Mouse (Mus musculus) kidney, embryonic 16.5 days (tissue): ENCODE measurements around the gene Gabrp. TPM values are rescaled to one million over a fixed set of nuclear protein-coding genes. Genes with fewer than 3 reads are reported as not detected.
A peak's percentile ranks its signal among the peaks of the same experiment; 100 is the strongest.

Experiments used
- ATAC-seq: fragments of 200-750 bp; cut with Nextera tagmentation; 2 replicates; pipeline ENCODE4 v1.8.0; 2017; ENCODE audit warnings: moderate TSS enrichment; ENCODE audit not compliant: low FRiP score, low TSS enrichment
- H3K27ac ChIP-seq: fragments of 300-500 bp; sonication (generic); 2 replicates; pipeline ENCODE4 v1.5.1; 2014; ENCODE audit warnings: low read length
- H3K27me3 ChIP-seq: fragments of 300-500 bp; sonication (generic); 2 replicates; pipeline ENCODE4 v1.6.1; 2014; ENCODE audit warnings: low read length, control low read depth, mixed read lengths; ENCODE audit not compliant: insufficient read depth
- H3K36me3 ChIP-seq: fragments of 300-500 bp; sonication (generic); 2 replicates; pipeline ENCODE4 v1.6.1; 2014; ENCODE audit warnings: low read length, control low read depth, mixed read lengths; ENCODE audit not compliant: insufficient read depth
- H3K4me1 ChIP-seq: fragments of 300-500 bp; sonication (generic); 2 replicates; pipeline ENCODE4 v1.6.1; 2014; ENCODE audit warnings: low read length, control low read depth, mixed read lengths; ENCODE audit not compliant: insufficient read depth
- H3K4me2 ChIP-seq: fragments of 300-500 bp; sonication (generic); replicated peaks from 2 replicates; pipeline ENCODE4 v1.6.1; 2014; ENCODE audit warnings: low read depth, low read length
- H3K4me3 ChIP-seq: fragments of 300-500 bp; sonication (generic); 2 replicates; pipeline ENCODE4 v1.5.1; 2014; ENCODE audit warnings: mild to moderate bottlenecking, low read length
- H3K9ac ChIP-seq: fragments of 300-500 bp; sonication (generic); replicated peaks from 2 replicates; pipeline ENCODE4 v1.6.1; 2014; ENCODE audit warnings: low read length
- H3K9me3 ChIP-seq: fragments of 300-500 bp; sonication (generic); 2 replicates; pipeline ENCODE4 v1.6.1; 2016; ENCODE audit warnings: low read length, control low read depth
- WGBS: fragments of 180-500 bp; shearing (Covaris S2); extraction: QIAGEN DNeasy Blood & Tissue Kit; methylation state at CpG from one replicate; pipeline ENCODE4 v1.1.7; 2014; 5-methylcytosine and 5-hydroxymethylcytosine counted together
- polyA plus RNA-seq: library from polyadenylated mRNA; unstranded; fragments of >200 nt; fragmentation: Nextera tagmentation; extraction: Ambion mirVana; gene quantifications from 2 replicates; pipeline ENCODE4 v1.2.1, GENCODE M21; 2015

The Gabrp gene
- 0.92 and 1.3 TPM in 2 replicates for polyA plus RNA-seq

DNA sequence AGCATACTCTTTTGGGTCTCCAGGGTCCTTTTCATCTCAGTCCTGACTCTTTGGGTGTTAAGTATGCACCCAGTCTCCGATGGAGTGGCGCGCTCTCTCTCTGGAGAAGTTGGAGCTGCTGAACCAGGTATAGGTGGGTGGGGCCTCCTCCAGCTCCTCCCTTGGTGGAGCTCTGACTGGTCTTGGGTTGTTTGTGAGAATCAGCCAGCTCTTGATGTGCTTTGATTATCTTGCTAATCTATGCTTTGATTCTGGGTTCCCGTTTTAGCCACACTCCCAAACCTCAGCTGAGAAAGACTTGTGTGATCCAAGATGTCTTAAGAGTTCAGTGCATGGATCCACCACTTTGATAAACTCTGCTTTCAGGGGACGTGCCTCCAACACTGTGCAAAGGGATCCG is at the start of gene Gabrp:
Gene Gabrp, minus strand, starts transcription at position 101 of the 400 bp plus-strand sequence.
- Histone ChIP-seq H3K27ac (no peak within 1 kb of the TSS), H3K27me3 (no peaks in the 10 kb centered on the region), H3K9ac (no peak within 1 kb of the TSS), H3K4me3 (no peak within 1 kb of the TSS), H3K4me1 (no peaks in the 10 kb centered on the region), H3K36me3 (no peaks in the 10 kb centered on the region), H3K9me3 (0 out of 2 replicates have a peak, but pooled peaks cover 2% of the 10 kb centered on the region), H3K4me2 (no peak within 1 kb of the TSS)
- 66% methylated on average over 6 of the region's 6 CpGs for WGBS
- ATAC-seq = 0 out of 2 replicates have a peak, but pooled peaks have one; percentile 39

DNA sequence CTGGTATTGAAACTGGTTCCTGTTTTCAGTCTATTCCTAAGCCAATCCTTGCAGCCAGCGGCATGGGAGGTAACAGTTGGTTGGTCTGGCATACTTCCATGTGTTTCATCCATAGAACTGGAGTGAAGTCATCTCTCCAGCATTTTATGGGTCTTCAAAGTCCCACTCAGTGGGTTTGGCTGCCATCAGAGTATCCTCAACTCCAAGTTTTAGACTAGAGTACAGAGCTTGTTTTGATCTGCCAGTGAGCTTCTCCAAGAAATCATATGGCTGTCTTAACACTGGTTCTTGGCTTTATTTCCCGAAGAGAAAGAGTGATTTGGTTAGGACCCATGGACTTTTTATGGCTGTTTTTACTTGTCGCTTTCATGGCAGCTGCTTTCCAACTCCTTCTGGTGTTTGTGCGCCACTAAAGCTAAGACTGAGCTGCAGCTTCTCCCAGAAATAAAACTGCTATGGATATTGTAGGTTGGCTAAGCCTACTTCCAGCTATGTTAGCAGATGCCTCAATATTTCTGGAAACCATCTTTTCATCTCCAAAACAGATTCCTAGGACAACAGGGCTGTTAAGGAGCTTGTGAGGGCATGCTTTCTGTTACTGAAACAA is 48.5 kb upstream of the Gabrp start:
- ATAC-seq = no peak
- Histone ChIP-seq H3K9ac (no peak overlapping the region), H3K4me1 (no peaks in the 10 kb centered on the region), H3K4me2 (no peak overlapping the region), H3K9me3 (no peaks in the 10 kb centered on the region), H3K36me3 (no peaks in the 10 kb centered on the region), H3K4me3 (no peak overlapping the region), H3K27me3 (no peaks in the 10 kb centered on the region), H3K27ac (no peak overlapping the region)
- 84% methylated on average over 4 of the region's 4 CpGs for WGBS

DNA sequence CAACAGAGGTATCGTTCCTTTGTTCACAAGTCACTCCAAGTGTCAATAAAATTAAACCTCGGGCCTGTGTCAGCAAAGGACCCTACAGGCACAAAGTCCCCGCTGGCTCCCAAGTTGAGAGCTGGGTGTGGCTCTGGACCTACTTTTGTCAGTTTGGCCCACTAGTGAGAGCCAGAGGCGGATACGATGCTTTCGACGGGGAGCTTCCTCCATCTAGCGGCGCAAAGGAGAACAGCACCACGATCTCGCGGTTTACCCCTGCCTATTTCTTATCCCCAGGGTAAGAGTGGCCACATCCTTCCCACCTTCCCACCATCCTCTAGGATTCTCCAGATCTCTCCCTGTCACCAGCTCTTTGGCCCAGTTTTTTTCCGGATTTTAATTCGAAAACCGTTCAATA is 35.5 kb upstream of the Gabrp start:
- Histone ChIP-seq H3K27me3 (no peaks in the 10 kb centered on the region), H3K9ac (no peak overlapping the region), H3K36me3 (no peaks in the 10 kb centered on the region), H3K4me1 (no peaks in the 10 kb centered on the region), H3K4me3 (no peak overlapping the region), H3K9me3 (no peaks in the 10 kb centered on the region), H3K4me2 (no peak overlapping the region), H3K27ac (no peak overlapping the region)
- 8% methylated on average over 15 of the region's 15 CpGs for WGBS
- peak; percentile 79 for ATAC-seq

DNA sequence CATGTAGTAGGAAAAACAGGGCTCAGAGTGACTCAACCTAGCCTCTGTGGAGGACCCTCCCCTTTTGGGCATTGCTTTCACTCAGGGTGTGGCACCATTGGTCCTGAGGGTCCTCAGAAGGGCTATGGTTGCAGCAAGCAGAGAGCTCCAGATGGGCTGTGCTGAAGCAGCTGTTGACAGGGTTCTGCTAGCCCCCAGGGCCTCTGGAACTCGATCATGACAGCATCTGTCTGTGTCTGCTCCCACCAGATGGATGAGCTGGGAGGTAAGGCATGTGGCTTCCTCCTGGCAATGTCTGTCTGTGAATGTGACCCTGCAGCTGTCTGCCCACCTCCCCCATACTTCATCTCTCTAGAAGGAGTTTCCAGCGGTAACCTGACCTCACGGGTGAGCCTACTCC is 29.0 kb upstream of the Gabrp start:
- no peaks in the 10 kb centered on the region for H3K9me3 ChIP-seq
- WGBS = 9% methylated on average over 3 of the region's 3 CpGs
- 0 out of 2 replicates have a peak, but pooled peaks cover 5% of the 10 kb centered on the region for H3K4me1 ChIP-seq
- H3K27ac ChIP-seq = no peak overlapping the region
- no peak overlapping the region for H3K4me3 ChIP-seq
- peak; percentile 86 for ATAC-seq
- H3K4me2 ChIP-seq = no peak overlapping the region
- no peak overlapping the region for H3K9ac ChIP-seq
- H3K27me3 ChIP-seq = no peaks in the 10 kb centered on the region
- no peaks in the 10 kb centered on the region for H3K36me3 ChIP-seq

DNA sequence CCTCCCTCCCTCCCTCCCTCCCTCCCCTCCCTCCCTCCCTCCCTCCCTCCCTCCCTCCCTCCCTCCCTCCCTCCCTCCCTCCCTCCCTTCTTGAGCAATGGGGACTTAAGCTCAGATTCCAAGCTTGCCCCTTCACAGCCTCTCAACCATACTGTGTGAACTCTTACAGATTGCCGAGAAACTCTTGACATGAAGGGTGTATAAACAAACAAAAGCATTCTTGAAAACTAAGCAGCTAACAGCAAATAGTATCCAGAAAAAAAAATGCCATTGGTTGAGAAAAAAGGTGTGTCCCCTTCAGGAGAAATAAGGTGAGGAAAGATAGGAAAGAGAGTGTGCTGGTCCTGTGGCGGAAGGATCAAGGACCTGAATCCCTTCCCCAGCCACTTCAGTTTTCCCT is 24.4 kb upstream of the Gabrp start:
- H3K9ac ChIP-seq = no peak overlapping the region
- no peaks in the 10 kb centered on the region for H3K9me3 ChIP-seq
- 48% methylated on average over 2 of the region's 2 CpGs for WGBS
- no peak overlapping the region for H3K27ac ChIP-seq
- H3K4me3 ChIP-seq = no peak overlapping the region
- 0 out of 2 replicates have a peak, but pooled peaks cover 5% of the 10 kb centered on the region for H3K4me1 ChIP-seq
- ATAC-seq = no peak
- H3K27me3 ChIP-seq = no peaks in the 10 kb centered on the region
- H3K36me3 ChIP-seq = no peaks in the 10 kb centered on the region
- H3K4me2 ChIP-seq = no peak overlapping the region

DNA sequence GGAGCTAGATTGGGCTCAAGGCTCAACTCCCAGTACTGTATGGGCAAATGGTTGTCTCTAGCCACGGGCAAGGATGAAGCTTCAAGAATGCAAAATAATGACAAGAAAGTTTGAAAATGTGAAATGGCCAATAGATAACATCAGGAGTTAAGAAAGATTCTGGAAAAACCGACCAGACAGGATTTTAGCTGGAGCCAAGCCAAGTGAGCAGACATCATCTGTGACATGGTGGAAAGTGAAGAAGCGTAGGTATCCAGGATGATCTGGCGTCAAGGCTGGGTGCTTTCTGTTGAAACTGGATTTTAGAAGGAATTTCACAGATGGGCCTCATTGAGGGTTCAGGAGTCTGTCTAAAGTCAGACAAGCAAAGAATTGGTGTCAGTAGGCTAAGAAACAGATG is 20.2 kb upstream of the Gabrp start, which contains the start of gene D130052B06Rik:
Gene D130052B06Rik, plus strand, starts transcription at position 317 of the 400 bp plus-strand sequence.
- H3K4me1 ChIP-seq = no peaks in the 10 kb centered on the region
- no peak within 1 kb of the TSS for H3K4me2 ChIP-seq
- no peaks in the 10 kb centered on the region for H3K9me3 ChIP-seq
- no peak for ATAC-seq
- no peak within 1 kb of the TSS for H3K4me3 ChIP-seq
- no peak within 1 kb of the TSS for H3K9ac ChIP-seq
- WGBS = 76% methylated on average over 4 of the region's 4 CpGs
- H3K27ac ChIP-seq = no peak within 1 kb of the TSS
- H3K27me3 ChIP-seq = no peaks in the 10 kb centered on the region
- no peaks in the 10 kb centered on the region for H3K36me3 ChIP-seq

DNA sequence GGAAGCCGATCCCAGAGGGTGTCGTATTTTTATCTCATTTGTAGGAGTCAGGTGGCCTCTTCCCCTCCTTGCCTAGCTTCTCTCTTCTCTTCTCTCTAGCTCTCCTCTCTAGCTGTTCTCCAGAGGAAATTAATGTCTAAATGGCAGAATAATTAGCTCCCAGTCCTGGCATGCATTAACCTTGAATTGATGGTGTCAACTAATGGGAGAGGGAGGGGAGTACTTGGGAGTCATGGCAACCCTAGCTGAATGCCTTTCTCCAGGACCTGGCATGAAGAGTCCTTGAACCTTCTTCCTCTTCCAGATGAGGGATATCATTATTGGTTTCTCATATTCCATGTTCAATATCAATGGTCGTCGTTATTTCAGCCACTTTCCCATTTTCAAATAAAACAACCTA is 17.9 kb upstream of the Gabrp start:
- no peak overlapping the region for H3K9ac ChIP-seq
- H3K4me2 ChIP-seq = no peak overlapping the region
- H3K36me3 ChIP-seq = no peaks in the 10 kb centered on the region
- WGBS = 62% methylated on average over 4 of the region's 4 CpGs
- H3K9me3 ChIP-seq = no peaks in the 10 kb centered on the region
- no peak overlapping the region for H3K27ac ChIP-seq
- no peak for ATAC-seq
- no peaks in the 10 kb centered on the region for H3K4me1 ChIP-seq
- no peak overlapping the region for H3K4me3 ChIP-seq
- no peaks in the 10 kb centered on the region for H3K27me3 ChIP-seq

DNA sequence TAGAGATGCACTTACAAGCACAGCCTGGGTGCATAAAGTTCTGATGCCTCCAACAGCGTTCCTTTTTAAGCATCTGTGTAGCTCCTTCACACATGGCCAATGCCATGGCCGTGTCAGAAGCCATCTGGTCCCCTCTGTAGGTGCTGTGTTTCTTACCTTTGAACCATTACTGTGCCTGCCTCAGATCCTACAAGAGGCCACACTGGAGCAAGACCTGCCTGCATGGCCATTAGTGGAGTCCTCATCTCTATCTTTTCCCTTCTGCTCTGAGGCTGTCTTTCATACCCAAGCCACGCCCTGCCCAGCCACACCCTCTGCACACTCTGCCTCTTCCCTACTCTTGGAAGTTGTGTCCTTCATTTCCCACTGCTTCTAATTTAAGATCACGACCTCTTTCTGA is 14.1 kb upstream of the Gabrp start:
- 70% methylated on average over 4 of the region's 4 CpGs for WGBS
- ATAC-seq = no peak
- H3K4me1 ChIP-seq = no peaks in the 10 kb centered on the region

DNA sequence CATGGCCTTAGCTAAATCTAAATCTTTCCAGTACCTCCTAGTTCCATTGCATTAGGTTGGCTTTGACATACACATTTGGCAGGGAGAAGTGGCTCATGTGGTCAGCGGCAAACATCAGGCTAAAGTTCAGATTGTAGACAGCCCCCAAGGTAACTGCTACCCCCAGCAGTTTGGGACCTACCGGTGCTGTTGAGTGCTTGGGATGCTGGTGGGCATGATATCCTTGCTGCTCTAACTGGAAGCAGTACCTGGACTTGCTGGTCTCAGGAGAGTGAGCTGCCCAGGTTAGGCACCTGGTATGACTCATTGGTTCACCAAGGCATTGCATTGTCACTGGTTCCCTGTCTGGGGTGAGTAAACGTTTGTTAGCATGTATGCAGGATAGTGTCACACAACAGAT is 12.0 kb upstream of the Gabrp start:
- 87% methylated on average over 3 of the region's 3 CpGs for WGBS
- no peak overlapping the region for H3K27ac ChIP-seq
- H3K4me1 ChIP-seq = 0 out of 2 replicates have a peak, but pooled peaks cover 7% of the 10 kb centered on the region
- H3K4me3 ChIP-seq = no peak overlapping the region
- ATAC-seq = no peak
- H3K36me3 ChIP-seq = no peaks in the 10 kb centered on the region
- no peak overlapping the region for H3K9ac ChIP-seq
- H3K27me3 ChIP-seq = no peaks in the 10 kb centered on the region
- no peak overlapping the region for H3K4me2 ChIP-seq
- no peaks in the 10 kb centered on the region for H3K9me3 ChIP-seq

More for the DNA sequence above, 14.1 kb upstream of the Gabrp start:
- H3K36me3 ChIP-seq = no peaks in the 10 kb centered on the region
- H3K4me3 ChIP-seq = no peak overlapping the region
- H3K9me3 ChIP-seq = no peaks in the 10 kb centered on the region
- H3K27me3 ChIP-seq = no peaks in the 10 kb centered on the region
- H3K27ac ChIP-seq = no peak overlapping the region
- H3K4me2 ChIP-seq = no peak overlapping the region
- H3K9ac ChIP-seq = no peak overlapping the region

DNA sequence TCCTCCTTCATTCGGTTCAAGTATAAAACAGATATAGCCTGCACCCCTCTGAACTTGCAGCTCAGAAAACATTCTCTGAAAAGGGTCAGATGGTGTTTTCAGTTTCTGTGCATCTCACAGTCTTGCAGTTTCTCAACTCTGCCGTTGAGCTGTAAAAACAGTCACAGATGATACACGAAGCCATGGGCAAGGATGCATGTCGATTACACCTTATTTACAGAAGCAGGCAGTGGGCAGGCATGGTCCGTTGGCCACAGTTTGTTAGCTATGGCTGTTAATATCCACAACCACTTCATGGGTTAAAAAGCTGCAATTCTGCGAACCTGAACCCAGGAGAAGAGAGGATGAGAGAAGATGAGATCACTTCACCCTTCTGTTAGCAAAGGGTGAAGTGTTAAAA is 7.9 kb upstream of the Gabrp start:
- no peak for ATAC-seq
- Histone ChIP-seq H3K4me3 (no peak overlapping the region), H3K4me2 (no peak overlapping the region), H3K27ac (peak overlapping the region; percentile 36; the same call in 1 of the 2 replicates), H3K27me3 (no peaks in the 10 kb centered on the region), H3K9ac (no peak overlapping the region), H3K36me3 (no peaks in the 10 kb centered on the region), H3K9me3 (no peaks in the 10 kb centered on the region), H3K4me1 (0 out of 2 replicates have a peak, but pooled peaks cover 7% of the 10 kb centered on the region)
- 18% methylated on average over 6 of the region's 6 CpGs for WGBS
